Mouse (Mus musculus) cerebellum, postnatal 36 days (tissue): ENCODE data around the gene Rubcn.
A peak's percentile ranks its signal among the peaks of the same experiment; 100 is the strongest.

Source experiments
- DNase-seq, 2 experiments: peaks; one replicate each; pipeline ENCODE4 v3.0.0; 2021 to 2022; ENCODE audit warnings: mixed read lengths in 2 of 2

Gene Rubcn

DNA sequence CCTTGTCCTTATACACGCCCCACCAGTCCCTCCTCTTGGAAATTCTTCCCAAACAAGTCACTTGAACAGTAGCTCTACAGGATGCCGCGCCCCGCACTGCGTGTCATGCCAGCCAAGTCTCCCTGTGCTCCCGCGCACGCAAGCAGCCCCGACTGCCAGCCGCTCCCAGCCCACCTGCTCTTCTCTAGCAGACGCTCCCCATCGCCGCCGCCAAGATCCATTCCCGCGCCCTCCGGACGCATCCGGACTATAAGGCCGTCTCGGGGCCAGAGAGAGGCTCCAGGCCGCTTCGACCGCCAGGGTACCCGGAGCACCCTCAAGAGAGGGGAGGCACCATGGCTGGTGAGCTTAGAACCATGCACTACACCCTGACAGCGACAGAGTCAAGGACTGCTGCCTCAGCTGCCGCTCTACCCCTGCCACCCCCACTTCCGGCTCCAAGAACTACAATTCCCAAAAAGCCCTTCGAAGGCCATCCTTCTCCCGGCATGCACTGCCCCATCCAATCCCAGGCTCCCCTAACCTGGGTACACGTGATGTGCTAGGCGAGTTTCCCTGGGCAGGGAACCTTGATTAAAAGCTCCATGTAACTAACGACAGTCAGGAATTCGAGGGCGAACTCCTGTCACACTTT lies 9.5 kb downstream of the Rubcn start:
- peak; percentile 85 to 86 for DNase-seq

DNA sequence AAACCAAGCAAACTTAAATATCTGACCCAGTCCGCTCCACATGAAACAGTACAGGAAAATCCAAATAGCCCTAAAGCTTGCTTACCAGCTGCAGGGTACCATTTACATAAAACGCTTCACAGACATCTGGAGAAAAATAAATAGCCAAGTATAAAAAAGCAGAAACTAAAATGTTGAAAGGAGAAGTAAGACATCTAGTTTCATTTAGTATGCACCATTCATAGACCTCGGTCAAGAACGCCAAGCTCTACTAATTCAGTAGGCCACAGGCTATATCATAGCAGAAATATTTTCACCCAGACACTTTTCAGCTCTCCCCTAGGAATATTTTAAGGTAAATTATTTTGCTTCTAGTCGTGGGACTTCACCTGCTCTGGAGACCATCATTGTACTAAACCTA lies 10.9 kb downstream of the Rubcn start:
- DNase-seq: no peak

DNA sequence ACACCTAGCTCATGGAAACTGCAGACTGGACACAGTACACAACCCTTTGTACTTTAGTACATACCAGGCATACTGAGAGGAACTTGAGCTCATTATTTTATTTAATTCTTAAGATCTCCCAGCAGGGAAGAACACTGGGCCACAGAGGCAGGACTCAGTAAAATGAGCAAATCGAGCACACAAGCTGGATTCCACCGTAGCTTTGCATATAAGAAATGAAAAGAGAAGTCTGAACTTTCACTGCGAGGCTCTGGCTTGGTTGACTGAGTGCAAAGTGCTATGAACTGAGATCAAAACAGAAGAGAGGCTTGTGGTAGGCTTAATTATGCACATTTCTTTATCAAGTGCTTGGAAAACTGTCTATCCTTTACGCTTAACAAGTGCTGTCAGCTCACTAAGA lies 12.2 kb downstream of the Rubcn start:
- DNase-seq: no peak

DNA sequence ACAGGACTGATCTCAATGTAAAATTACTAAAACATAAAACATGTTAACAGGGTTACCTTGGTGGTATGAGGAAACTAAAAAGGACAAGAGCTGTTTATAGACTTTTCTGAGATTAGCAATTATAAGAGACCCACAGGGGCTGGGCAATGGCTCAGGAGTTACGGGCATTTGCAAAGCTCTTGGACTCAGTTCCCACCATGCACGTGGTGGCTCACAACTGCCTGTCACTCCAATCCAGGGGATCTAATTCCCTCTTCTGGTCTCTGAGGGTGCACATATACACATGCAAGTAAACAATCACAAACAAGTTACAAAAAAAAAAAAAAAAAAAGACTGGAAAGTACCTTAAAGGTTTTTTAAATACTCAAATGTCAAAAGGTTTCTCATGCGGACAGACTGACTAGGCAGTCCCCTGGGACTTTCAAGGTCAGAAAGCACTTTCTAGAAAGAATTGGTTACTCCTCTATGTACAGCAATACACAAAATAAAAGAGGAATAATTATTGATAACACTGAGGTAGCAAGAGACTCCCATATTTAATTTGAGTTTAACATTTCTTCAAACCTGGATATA lies 15.7 kb downstream of the Rubcn start:
- no peak for DNase-seq

DNA sequence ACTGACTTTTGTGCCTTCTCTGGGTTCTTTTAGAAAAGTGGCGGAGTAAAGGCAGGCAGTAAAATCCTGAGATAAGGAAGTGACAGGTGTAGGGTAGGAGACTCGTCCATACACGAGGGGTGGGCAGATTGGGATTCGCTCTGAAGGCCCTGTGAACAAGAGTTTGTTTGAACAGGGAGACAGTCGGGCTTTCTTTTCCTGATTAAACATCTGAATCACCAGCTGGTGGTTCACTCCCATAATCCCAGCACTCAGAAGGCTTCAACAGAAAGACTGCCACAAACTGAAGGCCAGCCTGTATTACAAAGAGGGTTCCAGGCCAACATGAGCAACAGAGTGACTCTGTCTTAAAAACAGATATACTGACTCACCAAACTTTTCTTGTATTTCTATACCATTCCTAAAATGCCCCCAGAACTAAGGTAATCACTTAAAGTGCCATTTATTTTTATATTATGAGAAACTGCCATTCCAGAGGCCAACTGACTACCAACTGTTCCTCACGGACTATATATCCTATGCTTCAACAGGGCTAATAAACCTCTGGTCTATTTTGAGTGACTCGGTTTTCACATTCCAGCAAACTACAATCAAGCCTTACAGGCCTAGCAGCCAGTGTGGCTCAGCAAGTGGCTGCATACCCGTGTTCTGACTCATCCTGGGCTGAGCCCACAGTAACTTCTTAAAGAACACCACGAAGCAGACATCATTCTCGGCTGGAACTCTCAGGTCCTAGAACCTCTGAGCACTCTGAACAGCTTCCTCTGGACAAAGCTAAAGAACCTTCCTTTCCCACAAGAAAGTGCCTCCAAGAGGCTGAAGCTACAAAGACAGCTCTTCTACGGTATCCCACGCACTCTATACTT lies 18.6 kb downstream of the Rubcn start:
- no peak for DNase-seq

DNA sequence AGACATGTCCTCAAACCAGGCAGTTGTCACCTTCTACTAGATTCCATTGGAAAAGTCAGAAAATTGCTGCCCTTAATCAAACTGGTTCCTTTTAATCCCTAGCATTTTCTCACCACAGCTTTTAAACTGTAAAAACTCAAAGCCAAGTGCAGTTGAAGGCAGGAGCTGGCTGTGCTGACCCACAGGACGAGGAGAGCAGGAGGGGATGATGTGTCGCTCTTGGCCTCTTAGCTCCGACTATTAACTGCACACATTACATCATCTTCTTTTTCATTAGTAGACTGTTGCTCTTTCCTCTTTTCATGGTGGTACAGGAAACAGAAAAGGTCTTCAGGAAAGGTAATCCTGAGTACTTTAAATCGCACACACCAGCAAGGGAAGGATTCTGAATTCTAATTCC lies 19.2 kb downstream of the Rubcn start:
- DNase-seq: no peak

DNA sequence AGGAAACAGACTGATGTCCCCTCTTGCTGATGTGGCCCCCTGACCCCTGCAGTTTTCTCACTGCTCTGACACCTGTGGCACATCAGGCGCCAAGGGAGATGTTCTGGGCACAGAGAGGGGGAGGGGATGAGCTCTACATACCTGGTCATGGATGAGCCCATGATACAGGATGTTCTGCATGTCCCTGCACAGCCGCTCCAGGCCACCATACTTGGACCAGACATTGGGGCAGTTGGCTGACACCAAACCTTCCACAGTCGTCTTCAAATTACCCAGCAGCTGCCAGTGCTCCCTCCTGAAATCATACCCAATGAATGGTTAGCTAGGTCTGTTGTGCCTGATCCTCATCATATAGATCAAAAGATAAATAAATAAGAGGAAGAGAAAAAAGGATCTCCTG lies 20.8 kb downstream of the Rubcn start:
- DNase-seq: no peak

DNA sequence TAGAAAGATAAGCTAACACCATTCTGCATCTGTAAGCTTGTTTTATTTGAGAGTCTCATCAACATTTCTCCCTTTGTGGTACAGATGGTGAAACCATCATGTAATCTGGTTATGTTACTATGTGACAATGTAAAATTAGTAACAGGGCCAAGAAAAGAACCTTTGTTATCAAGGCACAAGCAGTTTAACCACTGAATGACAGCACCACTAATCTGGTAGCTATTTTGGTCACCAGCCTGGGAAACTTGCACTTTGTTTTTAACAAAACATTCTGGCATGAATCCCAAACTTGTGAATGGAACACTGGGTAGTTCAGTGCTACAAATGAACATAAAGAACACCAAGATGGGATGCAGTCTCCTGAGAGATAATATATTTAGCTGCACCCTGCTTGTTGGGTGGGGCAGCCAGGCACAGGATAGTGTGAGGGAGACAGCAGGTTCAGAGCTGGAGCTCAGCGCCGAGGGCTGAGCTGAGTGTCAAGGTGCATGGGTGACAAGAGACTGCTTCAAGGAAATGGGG lies 23.5 kb downstream of the Rubcn start:
- DNase-seq: no peak

DNA sequence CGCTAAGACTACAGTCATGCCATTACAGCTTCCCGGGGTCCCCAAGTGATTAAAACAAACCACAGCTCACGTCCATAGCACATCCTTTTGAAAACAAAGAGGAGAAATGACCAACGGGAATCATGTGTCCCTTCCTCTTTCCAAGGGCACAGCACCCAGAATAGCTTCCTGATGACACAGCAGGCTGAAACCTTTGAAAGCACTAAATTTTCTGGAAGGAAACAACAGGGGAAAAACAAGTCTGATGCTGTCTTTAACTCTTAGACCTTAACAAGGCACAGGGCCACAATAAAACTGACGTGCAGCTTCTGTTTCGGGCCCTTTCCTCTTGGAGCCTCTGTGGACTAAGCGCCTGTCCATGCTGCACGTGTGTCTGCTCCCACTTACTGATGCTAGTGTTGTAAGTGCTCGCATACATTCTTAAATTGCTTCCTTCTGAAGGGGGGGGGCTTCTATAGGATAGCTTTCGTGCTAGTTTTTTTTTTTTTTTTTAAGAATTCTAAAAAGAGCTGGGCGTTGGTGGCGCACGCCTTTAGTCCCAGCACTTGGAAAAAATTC lies 24.0 kb downstream of the Rubcn start:
- DNase-seq: no peak

DNA sequence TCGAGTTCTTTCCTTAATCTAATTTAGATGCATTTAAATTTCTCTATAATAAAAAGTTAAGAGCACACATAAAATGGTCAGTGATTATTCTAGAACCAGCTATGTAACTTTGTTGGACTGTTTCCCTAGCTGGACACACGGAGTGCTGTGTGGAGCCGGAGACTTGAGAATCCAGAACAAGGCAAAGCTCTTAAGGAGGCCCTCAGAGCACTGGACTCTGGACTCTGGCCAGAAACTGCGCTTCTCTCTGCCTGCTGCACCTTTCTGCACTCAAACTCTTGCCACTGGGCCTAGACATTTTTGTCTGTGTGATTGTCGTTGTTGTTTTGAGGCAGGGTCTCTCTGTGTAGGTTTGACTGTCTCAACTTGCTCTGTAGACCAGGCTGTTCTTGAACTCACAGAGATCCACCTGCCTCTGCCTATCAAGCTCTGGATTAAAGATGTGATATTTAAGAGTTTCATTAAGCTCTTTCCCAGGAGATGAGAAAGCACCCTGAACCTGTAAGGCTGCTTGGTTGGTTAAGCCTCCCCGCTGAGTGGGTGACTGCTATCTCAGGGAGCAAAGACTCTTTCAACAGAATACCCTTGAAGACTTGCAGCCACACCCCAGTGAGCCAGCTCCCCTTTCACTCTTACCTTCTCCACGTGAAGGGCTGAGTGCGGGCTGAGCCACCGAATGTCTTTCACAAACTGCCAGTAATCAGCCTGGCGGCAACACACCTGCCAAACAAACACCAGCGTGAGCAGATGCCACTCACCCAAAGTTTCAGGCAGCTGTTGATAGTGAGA lies 28.3 kb downstream of the Rubcn start:
- DNase-seq: no peak

DNA sequence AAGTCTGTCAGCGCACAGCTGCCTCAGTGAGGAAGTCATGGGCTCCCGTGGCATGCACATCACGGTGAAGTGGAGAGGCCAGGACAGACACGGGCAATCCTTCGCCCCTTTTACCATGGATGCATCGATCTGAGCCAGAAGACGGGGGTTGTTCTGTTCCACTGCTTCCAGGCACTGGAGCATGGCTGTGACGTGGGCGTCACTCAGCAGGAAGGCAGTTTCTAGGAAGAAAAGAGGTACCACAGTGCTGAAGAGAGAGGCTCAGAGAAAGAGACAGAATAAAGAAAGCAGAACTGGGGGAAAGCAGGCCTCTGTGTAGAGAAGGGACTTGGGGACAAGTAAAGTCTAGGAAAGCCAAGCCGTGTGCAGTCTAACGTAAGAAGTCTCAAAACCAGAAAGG lies 30.5 kb downstream of the Rubcn start:
- no peak for DNase-seq

DNA sequence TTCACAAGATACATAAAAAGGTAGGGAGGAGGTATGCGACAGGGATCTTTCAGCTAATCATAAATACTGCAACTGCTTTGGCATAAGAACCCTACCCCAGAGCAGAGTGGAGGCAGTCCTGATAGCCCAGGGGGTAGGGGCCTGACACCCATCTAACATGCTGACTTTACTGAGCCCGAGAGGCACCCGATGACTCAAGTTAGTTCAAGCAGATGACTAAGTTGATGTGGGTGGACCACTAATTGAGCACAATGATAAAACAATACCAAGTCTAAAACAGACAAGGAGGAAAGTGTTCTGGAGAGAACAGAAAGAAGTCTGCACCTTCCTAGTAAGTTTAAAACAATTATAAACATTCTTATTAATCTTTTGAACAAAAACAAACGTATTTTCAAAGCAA lies 46.1 kb downstream of the Rubcn start:
- DNase-seq: no peak

DNA sequence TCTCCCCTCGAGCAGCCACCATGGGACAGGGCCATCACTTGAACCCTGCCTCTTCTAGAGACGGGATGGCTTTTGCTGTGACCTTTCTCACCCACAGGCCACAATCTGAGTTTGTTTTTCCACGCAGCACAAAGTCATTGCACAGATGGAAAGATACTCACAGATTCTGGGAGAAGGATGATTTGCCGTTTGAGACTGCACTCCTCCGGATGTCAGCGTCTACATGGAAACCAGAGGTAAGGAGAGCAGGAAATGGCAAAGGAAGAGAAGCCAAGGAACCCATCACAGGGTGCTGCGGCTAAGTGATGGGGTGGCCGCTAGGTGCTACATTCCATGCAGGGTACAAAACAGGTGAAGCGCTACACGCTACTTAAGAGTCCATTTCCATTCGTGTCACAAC lies 48.5 kb downstream of the Rubcn start:
- DNase-seq: no peak

DNA sequence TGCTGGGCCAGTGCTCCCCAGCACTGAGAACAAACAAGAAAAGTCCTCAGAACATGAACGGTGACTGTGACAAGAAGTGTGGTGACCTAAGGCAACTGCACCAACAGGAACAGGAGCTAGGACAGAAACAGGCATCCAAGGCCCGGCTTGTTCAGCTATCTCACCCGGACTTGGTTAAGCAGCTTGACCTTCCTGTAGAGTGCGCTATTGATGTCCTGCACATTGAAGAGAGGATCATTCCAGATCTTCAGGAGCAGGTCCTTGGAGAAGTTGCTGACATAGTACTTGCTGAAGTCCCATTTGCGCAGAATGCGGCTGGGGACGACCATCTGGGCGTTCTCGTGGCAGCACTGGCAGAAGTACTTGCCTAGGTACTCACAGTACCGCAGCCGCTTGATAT lies 51.0 kb downstream of the Rubcn start:
- no peak for DNase-seq

DNA sequence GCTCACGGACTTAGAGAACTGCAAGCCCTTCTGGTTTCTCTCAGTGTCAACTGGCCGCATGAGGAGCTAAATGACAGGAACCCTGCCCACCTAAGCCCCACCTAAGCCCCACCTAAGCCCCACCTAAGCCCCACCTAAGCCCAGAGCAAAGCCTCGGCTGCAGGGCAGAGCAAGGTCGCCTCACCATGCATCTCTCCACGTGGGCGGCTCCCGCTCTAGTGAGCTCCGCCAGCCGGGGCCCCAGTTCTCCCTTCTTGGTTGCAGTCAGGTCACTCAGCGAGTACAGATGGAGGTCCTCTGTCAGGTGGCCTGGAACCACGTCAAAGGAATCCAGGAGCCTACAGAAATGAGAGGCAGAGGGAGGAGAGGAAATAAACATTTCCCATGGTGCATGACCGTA lies 52.2 kb downstream of the Rubcn start:
- DNase-seq: no peak

DNA sequence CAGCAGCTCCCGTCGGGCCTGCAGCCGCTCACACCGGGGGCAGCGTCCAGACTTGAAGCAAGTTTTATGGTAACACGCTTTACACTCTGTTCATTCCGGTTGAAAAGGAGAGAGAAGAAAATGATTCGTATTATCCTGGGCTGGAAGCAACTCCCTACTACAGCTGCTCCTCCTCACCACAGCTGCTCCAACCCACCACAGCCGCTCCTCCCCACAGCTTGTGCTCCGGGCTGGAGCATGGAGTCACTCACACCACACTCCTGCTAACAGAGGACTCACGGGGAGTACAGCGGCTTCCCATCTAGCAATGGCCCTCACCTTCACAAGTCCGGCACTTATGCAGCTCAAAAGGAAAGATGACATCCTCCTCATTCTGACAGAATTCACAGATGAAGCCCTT lies 53.5 kb downstream of the Rubcn start:
- DNase-seq: no peak

DNA sequence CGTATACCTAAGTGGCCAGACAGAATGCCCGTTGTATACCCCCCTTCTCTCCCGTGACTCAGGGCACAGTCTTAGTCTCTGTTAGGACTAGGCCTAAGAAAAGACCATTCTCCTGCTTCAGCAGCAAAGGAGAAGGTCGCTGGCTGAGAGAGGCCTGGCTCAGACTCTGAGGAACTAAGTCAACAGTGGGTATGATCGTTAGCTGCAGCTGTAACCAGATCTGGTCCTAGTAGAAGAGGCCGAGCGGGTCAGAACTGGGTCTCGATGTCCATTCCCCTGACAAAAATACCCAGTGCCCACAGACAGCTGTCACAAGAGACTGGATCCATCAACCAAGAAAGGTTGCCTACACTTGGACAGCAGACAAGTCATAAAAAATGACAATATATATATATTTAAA lies 54.1 kb downstream of the Rubcn start:
- no peak for DNase-seq

DNA sequence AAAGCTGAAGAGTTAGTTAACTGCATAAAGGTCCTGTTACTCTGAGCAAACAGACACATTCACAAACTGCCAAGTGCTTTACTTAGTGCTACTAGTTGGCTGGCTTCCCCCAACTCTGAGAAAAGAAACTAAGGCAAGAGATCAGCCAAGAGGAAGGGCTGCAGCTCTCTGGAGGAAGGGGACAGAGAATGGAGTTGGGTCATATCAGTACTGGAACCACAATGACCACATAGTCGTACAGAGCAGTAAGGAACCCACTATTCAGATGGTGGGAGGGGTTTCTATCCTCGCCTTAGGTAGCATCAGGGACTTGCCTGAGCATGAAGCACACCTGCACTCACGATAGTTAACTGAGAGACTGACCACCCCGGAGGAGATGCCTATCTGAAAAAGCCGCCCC lies 54.7 kb downstream of the Rubcn start:
- DNase-seq: no peak

DNA sequence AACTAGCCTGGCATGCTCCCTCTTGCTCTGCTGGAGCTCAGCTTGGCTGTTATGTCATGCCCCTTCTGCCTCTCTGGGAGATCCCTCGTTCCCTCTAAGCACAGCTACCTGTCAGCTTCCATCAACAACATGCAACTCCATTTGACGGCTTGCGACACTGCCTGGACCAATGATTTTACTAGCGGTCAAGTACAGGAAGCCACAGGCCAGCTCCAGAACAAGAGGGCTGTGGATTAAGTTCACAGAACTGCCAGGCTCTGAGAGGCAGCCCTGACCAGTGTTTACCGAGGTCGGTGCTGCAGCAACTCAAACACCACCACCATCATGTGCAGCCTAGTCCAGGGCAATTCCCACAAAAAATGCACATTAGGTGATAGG lies 55.1 kb downstream of the Rubcn start:
- DNase-seq: no peak

DNA sequence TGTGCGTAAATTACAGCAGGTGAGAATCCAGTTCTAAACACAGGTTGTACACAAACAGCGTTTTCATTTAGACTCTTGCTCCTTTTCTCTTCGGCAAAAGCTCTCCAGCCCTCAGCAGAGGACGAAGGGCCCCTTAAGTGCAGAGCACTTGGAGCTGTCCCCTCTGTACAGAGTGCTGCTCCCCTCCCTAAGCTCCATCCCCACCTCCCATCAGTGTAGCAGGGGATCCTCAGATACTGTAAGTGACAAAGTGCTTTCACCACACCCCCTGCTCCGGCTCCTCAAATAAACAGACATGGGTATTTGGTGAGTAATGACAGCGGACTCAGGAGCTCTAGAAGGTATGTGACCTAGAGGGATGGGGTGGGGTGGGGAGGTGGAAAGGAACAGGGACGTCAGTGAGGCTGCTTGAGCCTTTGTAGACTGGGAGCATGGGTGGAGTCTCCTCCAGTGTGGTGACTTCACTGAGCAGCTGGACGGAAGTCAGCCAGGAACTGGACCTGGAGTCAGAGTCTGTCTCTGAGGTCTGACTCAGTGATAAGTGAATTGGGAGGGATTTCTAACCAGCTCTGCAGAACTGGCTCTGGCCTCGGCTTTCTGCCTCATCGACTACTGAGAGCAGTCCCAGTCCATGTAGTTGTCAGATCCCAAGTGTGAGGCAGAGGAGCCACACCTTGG lies 55.7 kb downstream of the Rubcn start:
- DNase-seq: no peak

DNA sequence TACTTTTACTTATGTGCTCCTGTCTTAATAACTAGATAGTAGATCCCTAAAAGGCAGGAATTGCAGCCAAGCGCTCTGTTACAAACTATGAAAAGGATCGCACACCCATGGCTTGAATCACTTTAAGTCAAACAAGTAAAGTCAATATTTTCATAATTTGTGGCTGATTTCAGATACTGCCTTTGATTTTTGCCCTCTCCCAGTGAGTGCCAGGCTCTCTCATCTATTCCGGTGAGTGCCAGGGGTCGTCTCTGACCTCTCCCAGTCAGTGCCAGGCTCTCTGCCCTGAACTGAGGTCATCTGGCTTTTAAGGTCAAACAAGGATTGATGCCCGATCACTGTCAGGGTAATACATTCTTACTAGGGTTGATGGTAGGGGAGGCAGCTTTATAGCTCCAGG lies 59.1 kb downstream of the Rubcn start:
- no peak for DNase-seq

DNA sequence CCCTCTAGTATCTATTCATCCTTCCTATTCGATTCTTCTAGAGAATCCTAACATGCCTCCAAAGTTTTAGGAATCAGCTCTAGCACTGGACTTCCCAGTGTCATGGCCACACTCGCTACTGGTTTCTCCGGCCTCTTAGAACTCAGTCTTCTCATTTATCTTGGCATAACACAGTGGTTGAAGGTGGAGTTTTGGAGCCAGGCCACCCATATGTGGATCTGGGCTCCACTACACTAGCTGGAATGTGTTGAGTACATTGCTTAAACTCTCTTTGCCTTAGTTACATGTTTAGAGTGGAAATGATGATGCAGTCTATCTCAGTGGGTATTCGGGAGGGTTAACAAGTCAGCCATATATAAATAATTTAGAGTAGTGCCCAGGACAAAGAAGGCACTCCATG lies 59.5 kb downstream of the Rubcn start:
- no peak for DNase-seq
